Mouse (Mus musculus): Measurements from ENCODE around the gene Chchd3.

Gene Chchd3

GRCm38 (mm10) chr6:32803646-32804045 lies 256.4 kb downstream of the Chchd3 start:
- DNase-seq (ENCODE audit: low spot score in 2 of 2): no peak

- DNase-seq (ENCODE audit: low spot score in 2 of 2): no peak
Measured at GRCm38 (mm10) chr6:32801776-32802175, 258.3 kb downstream of the Chchd3 start.

- no peak for DNase-seq (ENCODE audit: low spot score in 2 of 2)
Measured at GRCm38 (mm10) chr6:32797525-32797924, 262.5 kb downstream of the Chchd3 start.

GRCm38 (mm10) chr6:32795653-32796500 lies 264.2 kb downstream of the Chchd3 start:
- DNase-seq (ENCODE audit: low spot score in 2 of 2): peak in 1 of 2 experiments; percentile 40

- DNase-seq (ENCODE audit: low spot score in 2 of 2): no peak
Measured at GRCm38 (mm10) chr6:32793575-32793974, 266.5 kb downstream of the Chchd3 start.

- DNase-seq (ENCODE audit: low spot score in 2 of 2): no peak
Measured at GRCm38 (mm10) chr6:32793163-32793562, 266.9 kb downstream of the Chchd3 start.

GRCm38 (mm10) chr6:32790487-32790886 lies 269.6 kb downstream of the Chchd3 start:
- no peak for DNase-seq (ENCODE audit: low spot score in 2 of 2)

GRCm38 (mm10) chr6:32787399-32787798 lies 272.7 kb downstream of the Chchd3 start:
- DNase-seq (ENCODE audit: low spot score in 2 of 2): no peak

- no peak for DNase-seq (ENCODE audit: low spot score in 2 of 2)
Measured at GRCm38 (mm10) chr6:32786196-32786595, 273.9 kb downstream of the Chchd3 start.

- DNase-seq (ENCODE audit: low spot score in 2 of 2): no peak
Measured at GRCm38 (mm10) chr6:32783102-32783501, 277.0 kb downstream of the Chchd3 start.

- peak; percentile 75 to 85 for DNase-seq (ENCODE audit: low spot score in 2 of 2)
Measured at GRCm38 (mm10) chr6:32780602-32781001, 279.5 kb downstream of the Chchd3 start.

- no peak for DNase-seq (ENCODE audit: low spot score in 2 of 2)
Measured at GRCm38 (mm10) chr6:32776384-32776783, 283.7 kb downstream of the Chchd3 start.

GRCm38 (mm10) chr6:32754524-32754923 lies 305.5 kb downstream of the Chchd3 start:
- peak in 1 of 2 experiments; percentile 56 for DNase-seq (ENCODE audit: low spot score in 2 of 2)

- no peak for DNase-seq (ENCODE audit: low spot score in 2 of 2)
Measured at GRCm38 (mm10) chr6:32749821-32750220, 310.2 kb downstream of the Chchd3 start.

GRCm38 (mm10) chr6:32748777-32749176 lies 311.3 kb downstream of the Chchd3 start:
- DNase-seq (ENCODE audit: low spot score in 2 of 2): no peak

GRCm38 (mm10) chr6:32747333-32747732 lies 312.7 kb downstream of the Chchd3 start:
- no peak for DNase-seq (ENCODE audit: low spot score in 2 of 2)
